Mouse (Mus musculus) liver, embryonic 13.5 days (tissue): ENCODE measurements around the gene Gm6890. TPM values are rescaled to one million over a fixed set of nuclear protein-coding genes. Genes with fewer than 3 reads are reported as not detected.
"Not testable (repeated sequence)": the region's sequence is repeated elsewhere in the genome, so short reads cannot be mapped to it uniquely, and the experiment has no call there.

Source experiments
- ATAC-seq: fragments of 200-750 bp; cut with Nextera tagmentation; 2 replicates; pipeline ENCODE4 v1.8.0; 2017; ENCODE audit warnings: low read depth, mild to moderate bottlenecking, moderate number of reproducible peaks, moderate library complexity
- DNase-seq: peaks from one replicate; pipeline ENCODE4 v3.0.0; 2022
- H3K27ac ChIP-seq: fragments of 300-500 bp; sonication (generic); 2 replicates; pipeline ENCODE4 v1.5.1; 2015; ENCODE audit warnings: moderate library complexity, mild to moderate bottlenecking, inconsistent platforms
- H3K27me3 ChIP-seq: fragments of 300-500 bp; sonication (generic); 2 replicates; pipeline ENCODE4 v1.6.1; 2015; ENCODE audit warnings: mild to moderate bottlenecking, inconsistent platforms
- H3K36me3 ChIP-seq: fragments of 300-500 bp; sonication (generic); 2 replicates; pipeline ENCODE4 v1.6.1; 2015; ENCODE audit warnings: mild to moderate bottlenecking, inconsistent platforms
- H3K4me1 ChIP-seq: fragments of 300-500 bp; sonication (generic); replicated peaks from 2 replicates; pipeline ENCODE4 v1.6.1; 2015; ENCODE audit warnings: inconsistent platforms
- H3K4me2 ChIP-seq: fragments of 300-500 bp; sonication (generic); 2 replicates; pipeline ENCODE4 v1.6.1; 2015; ENCODE audit warnings: inconsistent platforms, mild to moderate bottlenecking, moderate library complexity
- H3K4me3 ChIP-seq: fragments of 300-500 bp; sonication (generic); replicated peaks from 2 replicates; pipeline ENCODE4 v1.5.1; 2015; ENCODE audit warnings: mild to moderate bottlenecking, inconsistent platforms
- H3K9ac ChIP-seq: fragments of 300-500 bp; sonication (generic); 2 replicates; pipeline ENCODE4 v1.6.1; 2015; ENCODE audit warnings: mild to moderate bottlenecking, inconsistent platforms
- H3K9me3 ChIP-seq: fragments of 300-500 bp; sonication (generic); replicated peaks from 2 replicates; pipeline ENCODE4 v1.6.1; 2016; ENCODE audit warnings: inconsistent platforms
- WGBS: fragments of 180-500 bp; shearing (Covaris S2); methylation state at CpG from one replicate; pipeline ENCODE4 v1.1.7; 2015; ENCODE audit not compliant: insufficient replicate concordance; 5-methylcytosine and 5-hydroxymethylcytosine counted together
- polyA plus RNA-seq: library from polyadenylated mRNA; unstranded; fragments of >200 nt; fragmentation: Nextera tagmentation; extraction: Ambion mirVana; gene quantifications from 2 replicates; pipeline ENCODE4 v1.2.1, GENCODE M21; 2015

The Gm6890 gene
- polyA plus RNA-seq = not detected in 2 replicates

- not testable (repeated sequence) for H3K4me3 ChIP-seq, H3K9ac ChIP-seq, H3K4me1 ChIP-seq, H3K27ac ChIP-seq, DNase-seq, H3K36me3 ChIP-seq, H3K4me2 ChIP-seq, ATAC-seq, H3K27me3 ChIP-seq, H3K9me3 ChIP-seq
- 65% methylated on average over 9 of the region's 9 CpGs for WGBS
Observed at GRCm38 (mm10) chrX:74740627-74741026, at the start of gene Gm6890. Gene Gm6890 (plus strand): TSS chrX:74740927.

GRCm38 (mm10) chrX:74726195-74726594, 14.5 kb upstream of the Gm6890 start:
- H3K4me1 ChIP-seq, H3K4me3 ChIP-seq, H3K27me3 ChIP-seq, H3K4me2 ChIP-seq, H3K9me3 ChIP-seq, ATAC-seq, H3K27ac ChIP-seq, DNase-seq, H3K36me3 ChIP-seq, H3K9ac ChIP-seq: not testable (repeated sequence)
- 73% methylated on average over 9 of the region's 10 CpGs for WGBS

GRCm38 (mm10) chrX:74770715-74771114, 30.0 kb downstream of the Gm6890 start:
- no CpG with 5 or more reads among the region's 1 CpGs for WGBS
- H3K4me1 ChIP-seq, H3K9me3 ChIP-seq, H3K4me3 ChIP-seq, H3K9ac ChIP-seq, ATAC-seq, H3K36me3 ChIP-seq, H3K27me3 ChIP-seq, DNase-seq, H3K27ac ChIP-seq, H3K4me2 ChIP-seq: not testable (repeated sequence)

Other genes starting within 250 kb of the Gm6890 start
- gene Olfr1326-ps1, start 166.0 kb upstream of the Gm6890 start, polyA plus RNA-seq = not detected in 2 replicates
- gene Olfr1325, start 148.2 kb upstream of the Gm6890 start, polyA plus RNA-seq = not detected in 2 replicates
- gene Gm5640, start 95.3 kb upstream of the Gm6890 start, polyA plus RNA-seq = not detected in 2 replicates
- gene Gm5936, start 96.3 kb downstream of the Gm6890 start, polyA plus RNA-seq = not detected in 2 replicates